Mouse (Mus musculus) left cerebral cortex, adult 2 months (tissue): ENCODE data around the gene Nceh1. TPM values are rescaled to one million over a fixed set of nuclear protein-coding genes. Genes with fewer than 3 reads are reported as not detected.

Experiments used
- DNase-seq, 2 experiments: peaks; one replicate each; pipeline ENCODE4 v3.0.0; 2021 to 2022; ENCODE audit warnings: low spot score in 2 of 2, mixed read lengths in 1 of 2; ENCODE audit errors: extremely low spot score in 1 of 2
- H3K27ac ChIP-seq: fragments of 200-600 bp; 2 replicates; pipeline ENCODE4 v1.8.1; 2022
- H3K4me3 ChIP-seq: fragments of 200-600 bp; 2 replicates; pipeline ENCODE4 v1.8.1; 2022
- CTCF ChIP-seq: fragments of 200-600 bp; IDR thresholded peaks from 2 replicates; pipeline ENCODE4 v1.8.1; 2022; ENCODE audit warnings: antibody characterized with exemption, mild to moderate bottlenecking, moderate library complexity
- intact Hi-C: fragments of 180-260 bp; cut with DNase I; formaldehyde crosslinking; loops from one replicate; pipeline ENCODE4 v1.15.1; 2025
- total RNA-seq, 2 experiments: library from RNA; stranded (reverse); gene quantifications; 2 replicates each; pipeline ENCODE4 v1.2.3; 2021

The Nceh1 gene
- total RNA-seq, 2 experiments from 2014 or later, result 112 to 116 TPM

DNA sequence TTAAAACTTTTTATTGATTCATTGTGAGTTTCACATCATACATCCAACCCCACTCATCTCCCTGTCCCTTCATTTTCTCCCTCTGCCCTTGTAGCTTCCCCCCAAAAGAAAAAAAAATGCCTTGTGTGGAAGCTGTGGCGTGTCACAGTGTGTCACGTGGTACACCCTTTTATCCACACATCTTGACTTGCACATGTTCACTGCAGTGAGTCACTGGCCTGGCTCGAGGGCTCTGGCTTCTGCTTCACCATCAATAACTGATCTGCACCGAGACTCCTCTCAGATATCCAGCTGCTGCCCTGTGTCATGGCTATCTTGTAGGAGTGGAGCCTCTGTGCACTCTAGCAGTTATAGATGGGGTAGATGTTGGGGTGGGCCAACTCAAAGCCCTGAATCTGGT lies 12.4 kb downstream of the Nceh1 start:
- H3K27ac ChIP-seq, result no peak overlapping the region
- intact Hi-C loops, result no loop called here
- no peak for DNase-seq
- TF ChIP-seq CTCF, result no peak
- no peak overlapping the region for H3K4me3 ChIP-seq

GRCm38 (mm10) chr3:27195573-27196227 lies 12.9 kb downstream of the Nceh1 start:
- no peak overlapping the region for H3K4me3 ChIP-seq
- DNase-seq, result no peak
- no peak overlapping the region for H3K27ac ChIP-seq
- no peak for TF ChIP-seq CTCF
- intact Hi-C loops, result no loop called here

DNA sequence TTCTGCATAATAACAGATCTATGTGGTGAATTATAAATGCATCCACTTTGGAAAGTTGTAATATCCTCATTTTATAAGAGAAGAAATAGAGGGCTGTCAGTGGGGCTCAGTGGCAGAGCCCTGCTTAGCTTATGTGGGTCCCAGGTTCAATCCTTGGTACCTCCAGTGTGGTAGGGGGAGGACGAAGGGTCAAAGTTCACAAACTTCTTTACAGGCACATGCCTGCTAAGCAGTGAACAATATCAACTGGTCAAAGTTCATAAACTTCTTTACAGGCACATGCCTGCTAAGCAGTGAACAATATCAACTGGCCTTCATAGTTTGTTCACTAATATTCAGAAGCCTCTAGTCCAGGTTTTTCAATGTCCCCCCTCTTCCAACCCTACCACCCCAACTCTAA lies 13.8 kb downstream of the Nceh1 start:
- Histone ChIP-seq H3K27ac (no peak overlapping the region), H3K4me3 (no peak overlapping the region)
- DNase-seq, result no peak
- intact Hi-C loops, result no loop called here
- TF ChIP-seq CTCF, result no peak

DNA sequence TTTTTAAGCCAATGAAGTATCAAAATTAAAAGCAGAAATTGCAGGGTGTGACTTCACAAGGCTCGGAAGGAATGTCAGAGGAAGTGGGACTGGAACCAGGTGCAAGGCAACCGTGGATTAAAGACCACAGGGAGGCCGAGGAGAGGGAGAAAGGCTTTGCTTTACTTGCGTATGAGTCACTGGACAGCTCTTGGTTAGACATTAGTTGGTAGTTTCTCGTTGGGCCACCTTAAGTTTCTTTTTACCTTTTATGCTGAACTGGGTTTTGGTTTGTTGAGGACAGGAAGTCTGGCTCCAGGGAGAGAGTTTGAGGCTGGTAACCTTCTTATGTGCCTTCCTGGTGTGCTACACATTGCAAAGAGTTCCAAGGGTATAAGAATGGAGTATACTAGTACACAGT lies 15.1 kb downstream of the Nceh1 start:
- H3K4me3 ChIP-seq, result no peak overlapping the region
- no peak overlapping the region for H3K27ac ChIP-seq
- no peak for DNase-seq
- TF ChIP-seq CTCF, result no peak
- intact Hi-C loops, result no loop called here

- intact Hi-C loops, result no loop called here
- H3K27ac ChIP-seq, result no peak overlapping the region
- no peak for TF ChIP-seq CTCF
- DNase-seq, result no peak
- no peak overlapping the region for H3K4me3 ChIP-seq
Measured at GRCm38 (mm10) chr3:27199120-27199519, 16.4 kb downstream of the Nceh1 start.

GRCm38 (mm10) chr3:27201728-27202411 lies 19.1 kb downstream of the Nceh1 start:
- intact Hi-C loops, result no loop called here
- no peak overlapping the region for H3K27ac ChIP-seq
- TF ChIP-seq CTCF, result no peak
- H3K4me3 ChIP-seq, result no peak overlapping the region
- DNase-seq, result no peak

- intact Hi-C loops, result no loop called here
- peak overlapping the region; percentile 69 for H3K27ac ChIP-seq
Measured at GRCm38 (mm10) chr3:27205068-27205467, 22.3 kb downstream of the Nceh1 start.

DNA sequence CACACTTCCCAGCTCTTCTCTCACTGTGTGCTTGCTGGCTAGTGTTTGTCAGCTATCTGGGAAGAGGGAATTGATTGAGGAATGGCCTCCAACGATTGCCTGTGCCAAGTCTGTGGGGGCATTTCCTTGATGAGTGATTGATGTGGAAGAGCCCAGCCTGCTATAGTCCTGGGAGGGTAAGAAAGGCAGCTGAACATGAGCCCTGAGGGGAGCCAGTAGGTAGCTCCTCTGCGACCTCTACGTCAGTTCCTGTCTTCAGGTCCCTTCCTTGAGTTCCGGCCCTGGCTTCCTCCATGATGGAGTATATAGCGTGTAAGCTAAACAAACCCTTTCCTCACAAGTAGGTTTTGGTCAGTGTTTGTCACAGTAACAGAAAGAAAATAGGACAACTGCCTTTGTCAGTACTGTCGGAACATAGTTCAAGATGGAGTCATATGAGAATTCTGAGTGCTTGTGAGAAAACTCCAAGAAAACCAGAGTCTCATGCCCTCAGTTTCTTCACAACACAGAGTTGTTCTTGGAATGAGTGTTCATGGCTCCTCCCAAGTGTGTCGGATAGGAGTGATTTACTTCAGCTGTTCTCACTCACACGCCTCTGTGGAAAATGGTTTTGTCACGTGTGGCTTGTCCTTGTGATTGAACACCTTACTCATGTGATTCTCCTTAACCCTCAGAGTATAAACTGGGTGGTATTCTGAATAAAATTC lies 22.9 kb downstream of the Nceh1 start:
- no peak for TF ChIP-seq CTCF

More at GRCm38 (mm10) chr3:27205068-27205467, 22.3 kb downstream of the Nceh1 start:
- no peak for TF ChIP-seq CTCF
- DNase-seq, result no peak
- H3K4me3 ChIP-seq, result no peak overlapping the region

GRCm38 (mm10) chr3:27206221-27206560 lies 23.4 kb downstream of the Nceh1 start:
- DNase-seq, result no peak
- Histone ChIP-seq H3K27ac (peak overlapping the region; percentile 19; the same call in 1 of the 2 replicates), H3K4me3 (no peak overlapping the region)
- TF ChIP-seq CTCF, result no peak
- intact Hi-C loops, result no loop called here

More for the DNA sequence above, 22.9 kb downstream of the Nceh1 start:
- Histone ChIP-seq H3K27ac (peak overlapping the region; percentile 69; the same call in 1 of the 2 replicates), H3K4me3 (no peak overlapping the region)
- intact Hi-C loops, result no loop called here
- no peak for DNase-seq

DNA sequence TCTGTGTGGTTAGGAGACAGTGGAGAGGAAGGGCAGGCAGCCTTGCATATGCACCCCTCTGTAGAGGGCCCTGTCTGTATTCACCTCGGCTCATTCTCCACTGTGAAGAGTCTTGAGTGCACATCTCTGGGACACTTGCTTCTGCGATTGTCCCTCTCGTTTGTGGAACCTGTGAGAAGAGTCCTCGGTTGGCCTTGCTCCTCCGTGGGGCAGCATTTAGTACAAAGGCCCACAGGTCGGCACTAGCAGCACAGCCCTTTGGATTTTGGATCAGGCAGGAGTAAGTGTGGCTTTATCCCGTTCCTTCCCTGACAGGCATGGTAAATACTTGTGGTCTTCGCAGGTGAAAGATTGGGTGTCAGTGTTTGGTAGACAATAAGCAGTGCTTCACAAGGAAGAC lies 23.8 kb downstream of the Nceh1 start:
- no peak for TF ChIP-seq CTCF
- Histone ChIP-seq H3K27ac (peak overlapping the region; percentile 19; the same call in 1 of the 2 replicates), H3K4me3 (no peak overlapping the region)
- DNase-seq, result no peak
- intact Hi-C loops, result no loop called here

DNA sequence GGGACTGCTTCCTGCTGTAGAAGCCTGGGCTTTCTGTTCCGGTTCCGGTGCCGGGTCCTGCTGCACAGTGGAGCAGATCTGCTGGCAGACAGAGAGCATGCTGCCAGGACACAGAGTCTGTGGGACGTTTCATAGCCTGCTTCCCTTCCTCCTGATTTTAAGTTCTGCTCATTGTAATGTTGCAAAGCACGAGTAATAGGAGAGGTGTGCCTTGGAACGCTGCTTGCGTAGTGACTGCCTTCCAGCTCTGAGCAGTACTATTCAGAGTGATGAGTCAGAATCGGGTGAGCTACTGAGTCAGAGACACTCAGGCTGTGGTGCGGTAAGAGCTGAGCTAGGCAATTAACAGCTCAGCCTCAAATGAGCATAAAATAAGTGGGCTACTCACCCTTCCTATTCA lies 26.9 kb downstream of the Nceh1 start:
- Histone ChIP-seq H3K4me3 (no peak overlapping the region), H3K27ac (no peak overlapping the region; the same call in 1 of the 2 replicates)
- intact Hi-C loops, result no loop called here
- TF ChIP-seq CTCF, result no peak
- DNase-seq, result peak; percentile 42

GRCm38 (mm10) chr3:27210271-27210670 lies 27.5 kb downstream of the Nceh1 start:
- Histone ChIP-seq H3K27ac (no peak overlapping the region; the same call in 1 of the 2 replicates), H3K4me3 (no peak overlapping the region)
- TF ChIP-seq CTCF, result no peak
- intact Hi-C loops, result no loop called here
- no peak for DNase-seq
